Mouse (Mus musculus) embryonic facial prominence, embryonic 11.5 days (tissue): ENCODE measurements around the gene Mtmr11. TPM values are rescaled to one million over a fixed set of nuclear protein-coding genes. Genes with fewer than 3 reads are reported as not detected.

Experiments
- ATAC-seq: fragments of 200-750 bp; cut with Nextera tagmentation; replicated peaks from 2 replicates; pipeline ENCODE4 v1.8.0; 2017; ENCODE audit warnings: low read depth; ENCODE audit not compliant: insufficient number of reproducible peaks, low FRiP score, low TSS enrichment
- DNase-seq: peaks from one replicate; pipeline ENCODE4 v3.0.0-alpha.2; 2015; ENCODE audit warnings: low spot score
- H3K27ac ChIP-seq: fragments of 300-500 bp; sonication (generic); replicated peaks from 2 replicates; pipeline ENCODE4 v1.5.1; 2014; ENCODE audit warnings: mild to moderate bottlenecking, low read depth, low read length, control low read depth
- H3K27me3 ChIP-seq: fragments of 300-500 bp; sonication (generic); 2 replicates; pipeline ENCODE4 v1.6.1; 2014; ENCODE audit warnings: mild to moderate bottlenecking, low read length, moderate library complexity, mixed read lengths; ENCODE audit not compliant: control insufficient read depth, insufficient read depth
- H3K36me3 ChIP-seq: fragments of 300-500 bp; sonication (generic); replicated peaks from 2 replicates; pipeline ENCODE4 v1.6.1; 2014; ENCODE audit warnings: low read depth, mild to moderate bottlenecking, low read length, moderate library complexity, mixed read lengths; ENCODE audit not compliant: control insufficient read depth, insufficient read depth
- H3K4me1 ChIP-seq: fragments of 300-500 bp; sonication (generic); 2 replicates; pipeline ENCODE4 v1.6.1; 2014; ENCODE audit warnings: low read length, mixed read lengths; ENCODE audit not compliant: control insufficient read depth, insufficient read depth
- H3K4me2 ChIP-seq: fragments of 300-500 bp; sonication (generic); 2 replicates; pipeline ENCODE4 v1.6.1; 2014; ENCODE audit warnings: low read depth, mild to moderate bottlenecking, control low read depth, low read length, moderate library complexity
- H3K4me3 ChIP-seq: fragments of 300-500 bp; sonication (generic); 2 replicates; pipeline ENCODE4 v1.5.1; 2014; ENCODE audit warnings: low read depth, low read length, control low read depth
- H3K9ac ChIP-seq: fragments of 300-500 bp; sonication (generic); replicated peaks from 2 replicates; pipeline ENCODE4 v1.6.1; 2014; ENCODE audit warnings: mild to moderate bottlenecking, control low read depth, low read length
- H3K9me3 ChIP-seq: fragments of 300-500 bp; sonication (generic); replicated peaks from 2 replicates; pipeline ENCODE4 v1.6.1; 2016; ENCODE audit warnings: mild to moderate bottlenecking, low read length, inconsistent platforms, mixed read lengths; ENCODE audit not compliant: control insufficient read depth
- WGBS: fragments of 180-500 bp; shearing (Covaris S2); extraction: QIAGEN DNeasy Blood & Tissue Kit; methylation state at CpG from one replicate; pipeline ENCODE4 v1.1.7; 2014; 5-methylcytosine and 5-hydroxymethylcytosine counted together
- polyA plus RNA-seq: library from polyadenylated mRNA; unstranded; fragments of >200 nt; fragmentation: Nextera tagmentation; extraction: Ambion mirVana; gene quantifications from 2 replicates; pipeline ENCODE4 v1.2.1, GENCODE M21; 2014

Mtmr11 gene
- polyA plus RNA-seq, 1 experiment from 2014 or later: 28.4 TPM

- Histone ChIP-seq H3K4me3 (no peak overlapping the region), H3K27ac (no peak overlapping the region), H3K4me2 (no peak overlapping the region), H3K9me3 (no peaks in the 10 kb centered on the region), H3K9ac (no peak overlapping the region), H3K27me3 (no peaks in the 10 kb centered on the region), H3K36me3 (no peaks in the 10 kb centered on the region), H3K4me1 (no peaks in the 10 kb centered on the region)
- no peak for ATAC-seq
- 78% methylated on average over 3 of the region's 3 CpGs for WGBS
- no peak for DNase-seq
Measured at GRCm38 (mm10) chr3:96135011-96135410, 26.8 kb upstream of the Mtmr11 start.

GRCm38 (mm10) chr3:96147950-96148349 is 13.9 kb upstream of the Mtmr11 start:
- no peak for ATAC-seq
- no peak overlapping the region for H3K4me3 ChIP-seq
- H3K4me2 ChIP-seq: no peak overlapping the region
- H3K27me3 ChIP-seq: no peaks in the 10 kb centered on the region
- DNase-seq: peak; percentile 77
- H3K4me1 ChIP-seq: no peaks in the 10 kb centered on the region
- H3K9me3 ChIP-seq: no peaks in the 10 kb centered on the region
- no peak overlapping the region for H3K9ac ChIP-seq
- H3K27ac ChIP-seq: no peak overlapping the region
- 22% methylated on average over 5 of the region's 5 CpGs for WGBS
- H3K36me3 ChIP-seq: no peaks in the 10 kb centered on the region; the same call in 1 of the 2 replicates

- Histone ChIP-seq H3K27me3 (no peaks in the 10 kb centered on the region), H3K27ac (no peak overlapping the region), H3K36me3 (peaks cover 5% of the 10 kb centered on the region), H3K4me3 (no peak overlapping the region), H3K9me3 (no peaks in the 10 kb centered on the region), H3K4me2 (no peak overlapping the region), H3K9ac (no peak overlapping the region), H3K4me1 (no peaks in the 10 kb centered on the region)
- ATAC-seq (no peak), DNase-seq (no peak)
- 93% methylated on average over 7 of the region's 7 CpGs for WGBS
Measured at GRCm38 (mm10) chr3:96151836-96152235, 10.0 kb upstream of the Mtmr11 start.

- H3K27me3 ChIP-seq: no peaks in the 10 kb centered on the region
- H3K4me2 ChIP-seq: no peak overlapping the region
- no peak for ATAC-seq
- no peaks in the 10 kb centered on the region for H3K9me3 ChIP-seq
- WGBS: 95% methylated on average over 5 of the region's 5 CpGs
- H3K36me3 ChIP-seq: peaks cover 5% of the 10 kb centered on the region
- no peaks in the 10 kb centered on the region for H3K4me1 ChIP-seq
- H3K9ac ChIP-seq: no peak overlapping the region
- no peak overlapping the region for H3K4me3 ChIP-seq
- DNase-seq: no peak
- no peak overlapping the region for H3K27ac ChIP-seq
Measured at GRCm38 (mm10) chr3:96152611-96153010, 9.2 kb upstream of the Mtmr11 start.

- DNase-seq: no peak
- Histone ChIP-seq H3K36me3 (peaks cover 5% of the 10 kb centered on the region), H3K4me2 (no peak overlapping the region), H3K4me1 (peaks cover 1% of the 10 kb centered on the region; the same call in 1 of the 2 replicates), H3K27me3 (no peaks in the 10 kb centered on the region), H3K9ac (no peak overlapping the region), H3K4me3 (no peak overlapping the region), H3K9me3 (no peaks in the 10 kb centered on the region), H3K27ac (no peak overlapping the region)
- 79% methylated on average over 8 of the region's 8 CpGs for WGBS
- no peak for ATAC-seq
Measured at GRCm38 (mm10) chr3:96155501-96155900, 6.3 kb upstream of the Mtmr11 start.

GRCm38 (mm10) chr3:96159820-96160219 is 2.0 kb upstream of the Mtmr11 start:
- ATAC-seq (no peak), DNase-seq (no peak)
- H3K4me1 ChIP-seq: peaks cover 6% of the 10 kb centered on the region; the same call in 1 of the 2 replicates
- WGBS: 79% methylated on average over 4 of the region's 4 CpGs
- no peaks in the 10 kb centered on the region for H3K27me3 ChIP-seq
- H3K4me2 ChIP-seq: no peak overlapping the region
- no peak overlapping the region for H3K9ac ChIP-seq
- H3K9me3 ChIP-seq: no peaks in the 10 kb centered on the region
- H3K27ac ChIP-seq: no peak overlapping the region
- peaks cover 5% of the 10 kb centered on the region for H3K36me3 ChIP-seq
- H3K4me3 ChIP-seq: no peak overlapping the region

- Histone ChIP-seq H3K4me1 (peaks cover 6% of the 10 kb centered on the region; the same call in 1 of the 2 replicates), H3K36me3 (peaks cover 4% of the 10 kb centered on the region), H3K4me3 (no peak overlapping the region), H3K27ac (0 out of 2 replicates have a peak overlapping the region, but pooled peaks have one; percentile 35), H3K27me3 (no peaks in the 10 kb centered on the region), H3K9me3 (no peaks in the 10 kb centered on the region), H3K4me2 (peak overlapping the region; percentile 82), H3K9ac (peak overlapping the region; percentile 28)
- DNase-seq (peak; percentile 8), ATAC-seq (0 out of 2 replicates have a peak, but pooled peaks have one; percentile 4)
- 45% methylated on average over 4 of the region's 4 CpGs for WGBS
Measured at GRCm38 (mm10) chr3:96160222-96160802, 1.5 kb upstream of the Mtmr11 start.

GRCm38 (mm10) chr3:96160803-96161516 is 844 bp upstream of the Mtmr11 start:
- H3K4me1 ChIP-seq: peaks cover 6% of the 10 kb centered on the region; the same call in 1 of the 2 replicates
- peak overlapping the region; percentile 52 for H3K4me3 ChIP-seq
- peak overlapping the region; percentile 59 for H3K9ac ChIP-seq
- peak overlapping the region; percentile 63 for H3K27ac ChIP-seq
- WGBS: 2% methylated on average over 12 of the region's 12 CpGs
- DNase-seq (peak; percentile 82), ATAC-seq (peak; percentile 83)
- no peaks in the 10 kb centered on the region for H3K27me3 ChIP-seq
- peak overlapping the region; percentile 82 for H3K4me2 ChIP-seq
- H3K9me3 ChIP-seq: no peaks in the 10 kb centered on the region
- H3K36me3 ChIP-seq: 0 out of 2 replicates have a peak, but pooled peaks cover under 1% of the 10 kb centered on the region
